In genomic region chr14:86396876-86397275, GRCm38 (mm10) we compare ENCODE assay signal across 18 mouse cellular contexts.
A peak's percentile ranks its signal among the peaks of the same experiment; 100 is the strongest.
DNase-seq lines count a peak whose midpoint lies in the region; ATAC-seq lines count a peak whose summit lies in the region.
"Had no signal": no experiment of that assay in that cellular context is flagged by ENCODE, and none has a peak within 500 bp of the region (broad histone marks: within the 10 kb centered on the region; RNA-seq: fewer than 3 reads in every experiment).

No protein-coding gene starts in this region.

- H3K36me3 ChIP-seq in forebrain, embryonic 15.5 days, result no peaks in the 10 kb centered on the region
- H3K36me3 ChIP-seq in forebrain, embryonic 10.5 days (replicated peaks), result no peaks in the 10 kb centered on the region
- H3K36me3 ChIP-seq in midbrain, embryonic 13.5 days, result no peaks in the 10 kb centered on the region
- H3K36me3 ChIP-seq in midbrain, embryonic 16.5 days (ENCODE audit: control insufficient read depth, insufficient read depth, low read length), result no peaks in the 10 kb centered on the region
- H3K36me3 ChIP-seq: embryonic facial prominence, embryonic 10.5 days; heart, embryonic 10.5 days; intestine, embryonic 15.5 days had no signal

- H3K9ac ChIP-seq in forebrain, embryonic 15.5 days (replicated peaks), result no peak overlapping the region
- H3K9ac ChIP-seq in midbrain, embryonic 13.5 days (replicated peaks), result no peak overlapping the region
- H3K9ac ChIP-seq in midbrain, embryonic 16.5 days (ENCODE audit: low read depth, low read length), result no peak overlapping the region
- H3K9ac ChIP-seq: intestine, embryonic 15.5 days had no signal

- no peak for ATAC-seq in forebrain, embryonic 15.5 days (replicated peaks)
- no peak for ATAC-seq in midbrain, embryonic 13.5 days
- no peak for ATAC-seq in midbrain, embryonic 16.5 days
- ATAC-seq: intestine, embryonic 15.5 days had no signal

- peaks cover 20% of the 10 kb centered on the region for H3K4me1 ChIP-seq in forebrain, embryonic 15.5 days
- H3K4me1 ChIP-seq in forebrain, embryonic 10.5 days, result peaks cover 16% of the 10 kb centered on the region
- H3K4me1 ChIP-seq in midbrain, embryonic 13.5 days (replicated peaks), result peaks cover 20% of the 10 kb centered on the region
- peaks cover 17% of the 10 kb centered on the region for H3K4me1 ChIP-seq in midbrain, embryonic 16.5 days (ENCODE audit: control insufficient read depth, insufficient read depth, low read length)
- H3K4me1 ChIP-seq: heart, embryonic 10.5 days; intestine, embryonic 15.5 days had no signal

- H3K4me2 ChIP-seq in forebrain, embryonic 15.5 days (replicated peaks), result no peak overlapping the region
- no peak overlapping the region for H3K4me2 ChIP-seq in midbrain, embryonic 13.5 days (replicated peaks)
- no peak overlapping the region for H3K4me2 ChIP-seq in midbrain, embryonic 16.5 days (ENCODE audit: low read length)
- H3K4me2 ChIP-seq: intestine, embryonic 15.5 days had no signal

- peak overlapping the region; percentile 77; the same call in 1 of the 2 replicates for H3K27ac ChIP-seq in forebrain, embryonic 15.5 days (replicated peaks)
- no peak overlapping the region for H3K27ac ChIP-seq in forebrain, embryonic 10.5 days
- peak overlapping the region; percentile 68; the same call in 1 of the 2 replicates for H3K27ac ChIP-seq in midbrain, embryonic 13.5 days
- no peak overlapping the region for H3K27ac ChIP-seq in midbrain, embryonic 16.5 days (ENCODE audit: low read length)
- H3K27ac ChIP-seq: embryonic facial prominence, embryonic 10.5 days; heart, embryonic 10.5 days; intestine, embryonic 15.5 days had no signal

- H3K27me3 ChIP-seq in forebrain, embryonic 15.5 days, result no peaks in the 10 kb centered on the region
- H3K27me3 ChIP-seq in forebrain, embryonic 10.5 days (ENCODE audit: poor library complexity, severe bottlenecking), result peaks cover 33% of the 10 kb centered on the region
- H3K27me3 ChIP-seq in midbrain, embryonic 13.5 days, result peaks cover 5% of the 10 kb centered on the region; the same call in 1 of the 2 replicates
- H3K27me3 ChIP-seq in midbrain, embryonic 16.5 days (ENCODE audit: control insufficient read depth, insufficient read depth, low read depth, low read length), result no peaks in the 10 kb centered on the region
- H3K27me3 ChIP-seq: CH12.LX; intestine, embryonic 15.5 days had no signal

- 49% methylated on average over 3 of the region's 3 CpGs for WGBS in forebrain, embryonic 15.5 days
- 84% methylated on average over 3 of the region's 3 CpGs for WGBS in forebrain, embryonic 10.5 days
- 49% methylated on average over 3 of the region's 3 CpGs for WGBS in midbrain, embryonic 13.5 days
- 38% methylated on average over 3 of the region's 3 CpGs for WGBS in midbrain, embryonic 16.5 days

- H3K9me3 ChIP-seq in forebrain, embryonic 15.5 days, result no peaks in the 10 kb centered on the region
- H3K9me3 ChIP-seq in forebrain, embryonic 10.5 days, result no peaks in the 10 kb centered on the region
- no peaks in the 10 kb centered on the region for H3K9me3 ChIP-seq in midbrain, embryonic 13.5 days
- H3K9me3 ChIP-seq in midbrain, embryonic 16.5 days (replicated peaks; ENCODE audit: control insufficient read depth, low read length, poor library complexity, severe bottlenecking), result no peaks in the 10 kb centered on the region
- H3K9me3 ChIP-seq: embryonic facial prominence, embryonic 10.5 days; heart, embryonic 10.5 days; intestine, embryonic 15.5 days had no signal

- no peak overlapping the region for H3K4me3 ChIP-seq in forebrain, embryonic 15.5 days
- H3K4me3 ChIP-seq in forebrain, embryonic 10.5 days, result no peak overlapping the region
- no peak overlapping the region for H3K4me3 ChIP-seq in midbrain, embryonic 13.5 days (replicated peaks)
- H3K4me3 ChIP-seq in midbrain, embryonic 16.5 days (ENCODE audit: low read depth, low read length), result no peak overlapping the region
- H3K4me3 ChIP-seq: intestine, embryonic 15.5 days had no signal

- no peak for DNase-seq in forebrain, embryonic 10.5 days (ENCODE audit: extremely low spot score, low spot score)
- DNase-seq in ES-CJ7 (ENCODE audit: low read depth, low spot score), result peak; percentile 92
- no peak for DNase-seq in right cerebral cortex, postnatal 36 days (ENCODE audit: low spot score in 2 of 2)
- DNase-seq: adrenal gland, adult 2 months; adrenal gland, postnatal 25 days; cerebellum, adult 18-20 months; gastrocnemius, postnatal 36 days; heart, adult 11 months; heart, postnatal 10 days; heart, postnatal 4 days; kidney, adult 18-20 months had no signal

Comparison
In these comparisons a context has a peak if more than half of its experiments do, and no peak if none do; other contexts are left out.
1. H3K27ac ChIP-seq: peak in forebrain, embryonic 15.5 days (single experiment) and midbrain, embryonic 13.5 days (single experiment); none in forebrain, embryonic 10.5 days (single experiment) and midbrain, embryonic 16.5 days (single experiment).